Mouse (Mus musculus): ENCODE data around the gene Prss57.

Gene Prss57

DNA sequence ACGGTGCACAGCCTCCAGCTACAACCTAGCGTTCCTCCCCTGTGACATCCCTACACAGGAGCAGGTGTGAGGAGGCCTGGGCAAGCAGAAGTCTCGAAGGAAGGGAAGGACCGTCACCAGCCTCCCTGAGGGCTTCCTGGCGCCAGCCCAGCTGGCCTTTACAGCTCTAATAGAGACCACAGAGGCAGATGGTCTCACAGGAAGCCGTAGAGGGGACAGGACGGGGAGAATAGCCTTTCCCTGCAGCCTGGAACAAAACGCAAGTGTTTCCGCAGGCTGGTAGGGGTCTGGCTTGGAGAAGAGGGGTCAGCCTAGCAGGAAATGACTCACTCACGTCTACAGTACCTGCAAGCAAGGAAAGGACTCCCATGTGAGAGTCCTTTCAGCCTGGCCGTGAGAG, 17.1 kb upstream of the Prss57 start:
- DNase-seq (ENCODE audit: low read depth): no peak

- DNase-seq (ENCODE audit: low read depth): no peak
These were observed 16.2 kb upstream of the Prss57 start for GRCm38 (mm10) chr10:79806972-79807371.

GRCm38 (mm10) chr10:79806331-79806730, 15.6 kb upstream of the Prss57 start:
- DNase-seq (ENCODE audit: low read depth): no peak

DNA sequence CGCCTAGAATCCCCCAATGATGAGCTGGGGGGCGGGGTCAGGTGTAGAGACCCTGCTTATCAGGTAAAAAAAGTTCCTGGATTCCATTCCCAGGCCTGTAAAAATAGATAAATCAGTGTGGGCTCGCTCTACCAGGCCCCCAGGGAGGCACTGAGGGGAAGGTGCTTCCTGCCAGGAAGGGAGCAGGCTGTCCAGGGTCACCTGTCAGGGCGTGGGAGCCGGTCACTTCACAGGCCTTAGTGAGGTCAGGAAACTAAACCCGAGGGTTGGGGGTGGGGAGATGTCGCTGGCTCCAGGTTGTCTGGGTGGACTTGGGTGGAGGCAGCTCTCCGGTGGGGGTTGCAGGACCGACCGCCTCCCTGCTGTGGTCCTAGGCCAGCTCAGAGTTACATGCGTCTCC, 14.9 kb upstream of the Prss57 start:
- no peak for DNase-seq (ENCODE audit: low read depth)

DNA sequence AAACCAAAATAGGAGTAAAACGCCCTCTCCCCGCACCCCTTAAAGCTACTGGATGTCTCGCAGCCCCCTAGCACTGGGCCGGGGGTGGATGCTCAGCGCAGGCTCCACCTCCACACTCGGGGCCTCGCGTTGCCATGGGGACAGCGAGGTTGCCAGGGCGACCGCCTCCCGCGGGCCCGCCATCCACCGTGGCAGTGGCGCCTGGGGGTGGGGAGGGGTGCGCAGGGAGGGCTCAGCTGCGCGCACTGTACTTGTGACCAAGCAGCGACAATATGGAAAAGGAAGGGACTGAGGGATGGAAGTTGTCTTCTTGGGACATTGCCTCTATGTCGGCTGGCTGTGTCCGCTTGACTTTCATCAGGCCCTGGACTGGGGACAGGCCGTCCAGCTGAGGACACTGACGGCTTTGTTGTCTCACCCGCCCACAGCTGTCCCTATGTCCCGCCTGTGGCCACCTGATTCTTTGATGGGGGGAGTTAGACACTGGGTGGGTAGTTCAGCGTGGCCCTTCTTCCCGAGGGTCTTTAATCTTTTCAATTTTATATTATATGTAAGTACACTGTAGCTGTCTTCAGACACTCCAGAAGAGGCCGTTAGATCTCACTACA, 13.1 kb upstream of the Prss57 start:
- DNase-seq (ENCODE audit: low read depth): no peak

DNA sequence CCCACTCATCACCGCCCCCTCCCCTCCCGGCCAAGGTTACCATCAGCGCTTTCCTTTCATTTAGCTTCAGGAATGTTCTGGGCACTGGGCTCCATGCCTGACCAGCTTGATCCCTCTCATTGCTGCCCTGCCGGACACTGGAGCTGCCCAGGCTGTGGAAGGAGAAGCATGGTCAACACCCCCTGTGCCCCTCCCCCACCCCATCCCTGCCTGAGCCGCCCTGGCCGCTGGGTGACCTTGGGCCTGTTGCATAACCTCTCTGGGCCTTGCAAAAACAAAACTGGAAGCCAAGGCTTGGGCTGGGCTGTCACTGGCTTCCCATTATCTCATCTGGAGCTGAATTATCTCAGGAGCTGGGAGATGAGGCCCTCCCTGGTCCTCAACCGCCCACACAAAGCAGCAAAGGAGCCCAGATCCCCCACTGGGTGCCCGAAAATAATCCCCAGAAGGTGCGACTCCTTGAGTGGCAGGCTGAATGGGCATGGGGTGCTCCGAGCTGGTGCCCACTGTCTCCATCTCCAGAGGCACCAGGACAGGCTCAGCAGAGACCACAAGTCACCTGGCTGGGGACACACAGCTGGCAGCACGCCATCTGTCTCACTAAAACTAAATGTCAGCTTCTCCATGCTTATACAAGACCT, 11.7 kb upstream of the Prss57 start:
- DNase-seq (ENCODE audit: low read depth): no peak

DNA sequence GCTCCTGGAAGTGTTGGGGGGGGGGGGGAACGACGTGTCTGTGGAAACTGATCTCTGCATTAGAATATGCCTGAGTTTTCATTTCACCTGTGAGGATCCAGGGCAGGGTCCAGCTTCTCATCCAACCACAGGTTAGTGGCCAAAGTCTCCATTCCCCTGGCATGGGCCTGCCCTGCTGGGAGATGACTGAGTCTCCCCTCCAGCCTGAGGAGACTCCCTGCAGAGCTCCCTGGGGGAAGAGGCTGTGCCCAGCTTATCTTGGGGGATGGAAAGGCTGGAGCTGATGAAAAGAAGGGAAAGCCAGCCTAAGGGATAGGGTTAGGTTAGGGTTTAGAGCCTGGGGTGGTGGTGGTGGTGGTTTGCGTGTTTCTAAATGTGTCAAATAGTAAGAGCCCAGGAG, 11.1 kb upstream of the Prss57 start:
- DNase-seq (ENCODE audit: low read depth): no peak

DNA sequence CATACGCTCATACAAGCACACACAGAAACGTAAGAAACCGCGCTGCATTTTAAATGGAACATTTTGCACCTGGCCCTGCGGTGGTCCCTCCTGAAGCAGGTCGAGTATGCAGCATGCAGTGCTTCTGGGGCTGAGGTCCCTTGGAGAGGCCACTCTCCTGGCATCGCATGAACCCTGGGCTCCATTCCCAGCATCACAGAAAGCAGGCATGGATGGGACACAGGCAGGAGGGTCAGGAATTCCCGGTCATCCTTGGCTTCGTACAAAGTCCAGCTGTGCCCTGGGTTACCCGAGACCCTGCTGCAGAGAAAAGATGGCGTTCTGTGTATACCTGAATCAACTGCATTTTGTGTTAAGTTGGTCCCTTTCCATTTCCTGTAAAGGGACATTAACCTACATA, 9.7 kb upstream of the Prss57 start:
- DNase-seq (ENCODE audit: low read depth): no peak

GRCm38 (mm10) chr10:79798289-79798928, 7.6 kb upstream of the Prss57 start:
- peak; percentile 38 for DNase-seq (ENCODE audit: low read depth)

GRCm38 (mm10) chr10:79797326-79797725, 6.6 kb upstream of the Prss57 start:
- no peak for DNase-seq (ENCODE audit: low read depth)

GRCm38 (mm10) chr10:79795905-79796304, 5.1 kb upstream of the Prss57 start:
- DNase-seq (ENCODE audit: low read depth): no peak

GRCm38 (mm10) chr10:79794491-79794931, 3.8 kb upstream of the Prss57 start:
- DNase-seq (ENCODE audit: low read depth): no peak

GRCm38 (mm10) chr10:79793738-79794490, 3.2 kb upstream of the Prss57 start:
- DNase-seq (ENCODE audit: low read depth): no peak

- DNase-seq (ENCODE audit: low read depth): peak; percentile 51
These were observed 2.4 kb upstream of the Prss57 start, which contains the start of gene Palm for GRCm38 (mm10) chr10:79793051-79793737. TSS of gene Palm (plus strand) at chr10:79793572.

DNA sequence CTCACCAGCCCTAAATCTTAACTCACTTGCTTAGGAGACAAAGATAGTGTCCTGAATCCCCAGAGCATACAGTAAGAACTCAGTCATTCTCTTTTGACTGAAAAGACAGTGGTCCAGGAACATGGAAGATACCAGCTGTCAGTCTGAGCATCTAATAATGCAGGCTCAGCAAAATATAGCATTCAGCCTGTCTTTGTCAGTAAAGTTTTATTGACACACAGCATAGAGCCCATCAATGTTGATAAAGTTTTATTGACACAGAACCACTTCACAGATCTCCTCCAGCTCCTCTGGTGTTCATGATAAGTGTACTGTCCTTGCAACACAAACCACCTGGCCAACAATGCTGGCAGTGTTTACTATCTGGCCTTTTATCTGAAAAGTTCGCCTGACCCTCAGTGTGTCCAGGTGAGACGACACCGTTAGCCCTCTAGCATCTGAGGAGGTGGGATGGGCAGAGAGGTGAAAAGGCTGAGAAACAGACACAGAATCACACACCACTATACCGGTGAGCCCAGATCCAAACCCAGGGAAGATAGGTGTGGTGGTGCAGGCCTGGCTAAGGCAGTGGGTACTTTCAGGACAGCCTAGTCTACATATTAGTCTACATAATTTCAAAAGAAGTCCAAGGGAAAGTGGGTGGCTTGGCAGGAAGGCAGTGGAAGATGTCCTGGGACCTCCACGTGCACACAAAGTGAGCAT, 1.7 kb upstream of the Prss57 start:
- no peak for DNase-seq (ENCODE audit: low read depth)

GRCm38 (mm10) chr10:79789581-79789980, 1.2 kb downstream of the Prss57 start:
- no peak for DNase-seq (ENCODE audit: low read depth)

DNA sequence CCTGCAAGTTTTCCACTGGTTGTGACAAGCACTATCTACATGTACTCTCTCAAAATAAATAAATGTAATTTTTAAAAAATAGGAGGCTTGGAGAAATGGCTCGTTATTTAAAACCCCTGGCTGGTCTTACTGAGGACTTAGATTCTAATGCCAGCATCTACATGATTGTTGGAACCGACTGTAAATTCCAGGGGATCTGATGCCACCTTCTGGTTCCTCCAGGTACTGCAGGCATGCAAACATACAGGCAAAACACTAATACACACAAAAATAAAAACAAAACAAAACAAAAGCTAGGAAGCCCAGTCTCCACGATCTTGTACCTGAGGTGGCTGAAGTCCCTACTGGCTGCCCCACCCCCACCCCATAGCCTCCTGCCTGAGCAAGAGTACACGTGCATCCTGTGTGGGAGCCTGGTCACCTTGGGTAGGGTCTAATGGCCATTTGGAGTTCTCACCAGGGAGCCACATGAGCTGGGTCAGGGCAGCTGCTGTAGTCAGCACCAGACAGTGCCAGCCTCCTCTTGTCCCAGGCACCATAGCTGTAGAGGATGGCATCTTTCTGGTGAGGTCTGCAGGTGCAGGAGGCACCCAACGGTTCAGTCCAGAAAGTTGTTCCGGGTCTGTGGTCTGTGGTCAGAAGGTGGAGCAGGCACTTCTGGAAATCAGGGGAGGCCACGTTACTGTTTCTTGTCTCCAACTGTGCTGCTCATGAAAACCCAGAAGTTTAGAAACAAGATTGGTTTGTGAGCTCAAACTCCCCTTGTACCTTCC, 2.2 kb downstream of the Prss57 start:
- peak; percentile 75 for DNase-seq (ENCODE audit: low read depth)

GRCm38 (mm10) chr10:79783920-79784800, 6.6 kb downstream of the Prss57 start:
- DNase-seq (ENCODE audit: low read depth): peak; percentile 62

GRCm38 (mm10) chr10:79783050-79783449, 7.7 kb downstream of the Prss57 start:
- DNase-seq (ENCODE audit: low read depth): no peak

- DNase-seq (ENCODE audit: low read depth): no peak
These were observed 8.8 kb downstream of the Prss57 start for GRCm38 (mm10) chr10:79781956-79782355.
